Mouse (Mus musculus) lung, embryonic 16.5 days (tissue): ENCODE measurements at regions not wholly inside any gene's neighbourhood (a gene's known extent, or its start where the extent isn't known, plus 50 kb on each side); places are given as distances from the start of the nearest gene placed in this dataset.

Source experiments
- ATAC-seq: fragments of 200-750 bp; cut with Nextera tagmentation; 2 replicates; pipeline ENCODE4 v1.8.0; 2017; ENCODE audit warnings: low read depth, mild to moderate bottlenecking, moderate library complexity
- H3K27ac ChIP-seq: fragments of 300-500 bp; sonication (generic); 2 replicates; pipeline ENCODE4 v1.5.1; 2014; ENCODE audit warnings: mild to moderate bottlenecking, control low read depth, low read length
- H3K27me3 ChIP-seq: fragments of 300-500 bp; sonication (generic); 2 replicates; pipeline ENCODE4 v1.6.1; 2014; ENCODE audit warnings: low read depth, low read length, mixed read lengths; ENCODE audit not compliant: control insufficient read depth, insufficient read depth
- H3K36me3 ChIP-seq: fragments of 300-500 bp; sonication (generic); 2 replicates; pipeline ENCODE4 v1.6.1; 2014; ENCODE audit warnings: low read length; ENCODE audit not compliant: control insufficient read depth, insufficient read depth
- H3K4me1 ChIP-seq: fragments of 300-500 bp; sonication (generic); replicated peaks from 2 replicates; pipeline ENCODE4 v1.6.1; 2014; ENCODE audit warnings: low read length, mixed read lengths; ENCODE audit not compliant: control insufficient read depth, insufficient read depth
- H3K4me2 ChIP-seq: fragments of 300-500 bp; sonication (generic); 2 replicates; pipeline ENCODE4 v1.6.1; 2014; ENCODE audit warnings: low read depth, low read length, control low read depth
- H3K4me3 ChIP-seq: fragments of 300-500 bp; sonication (generic); 2 replicates; pipeline ENCODE4 v1.5.1; 2014; ENCODE audit warnings: mild to moderate bottlenecking, low read length, control low read depth
- H3K9ac ChIP-seq: fragments of 300-500 bp; sonication (generic); 2 replicates; pipeline ENCODE4 v1.6.1; 2014; ENCODE audit warnings: low read length, control low read depth
- H3K9me3 ChIP-seq: fragments of 300-500 bp; sonication (generic); 2 replicates; pipeline ENCODE4 v1.6.1; 2016; ENCODE audit warnings: low read length; ENCODE audit not compliant: control insufficient read depth
- WGBS: fragments of 180-500 bp; shearing (Covaris S2); extraction: QIAGEN DNeasy Blood & Tissue Kit; methylation state at CpG from one replicate; pipeline ENCODE4 v1.1.7; 2014; 5-methylcytosine and 5-hydroxymethylcytosine counted together

GRCm38 (mm10) chr11:45103498-45104336 lies 486.6 kb downstream of the Ebf1 start:
- H3K4me2 ChIP-seq: no peak overlapping the region

GRCm38 (mm10) chr11:45116702-45117101 lies 499.6 kb downstream of the Ebf1 start:
- Histone ChIP-seq H3K9ac (no peak overlapping the region), H3K27ac (no peak overlapping the region), H3K9me3 (no peaks in the 10 kb centered on the region), H3K4me3 (no peak overlapping the region), H3K27me3 (no peaks in the 10 kb centered on the region), H3K36me3 (no peaks in the 10 kb centered on the region), H3K4me1 (no peaks in the 10 kb centered on the region), H3K4me2 (no peak overlapping the region)
- 91% methylated on average over 1 of the region's 1 CpGs for WGBS
- ATAC-seq: no peak

More at GRCm38 (mm10) chr11:45103498-45104336, 486.6 kb downstream of the Ebf1 start:
- 64% methylated on average over 12 of the region's 12 CpGs for WGBS
- H3K27me3 ChIP-seq: no peaks in the 10 kb centered on the region
- H3K27ac ChIP-seq: no peak overlapping the region
- no peak overlapping the region for H3K4me3 ChIP-seq
- H3K4me1 ChIP-seq: no peaks in the 10 kb centered on the region
- no peaks in the 10 kb centered on the region for H3K36me3 ChIP-seq
- ATAC-seq: no peak; the same call in 1 of the 2 replicates
- no peaks in the 10 kb centered on the region for H3K9me3 ChIP-seq
- H3K9ac ChIP-seq: no peak overlapping the region

GRCm38 (mm10) chr11:45123276-45123675 lies 506.2 kb downstream of the Ebf1 start:
- ATAC-seq: no peak
- H3K9me3 ChIP-seq: no peaks in the 10 kb centered on the region
- no peaks in the 10 kb centered on the region for H3K36me3 ChIP-seq
- H3K4me2 ChIP-seq: no peak overlapping the region
- no peak overlapping the region for H3K27ac ChIP-seq
- no peaks in the 10 kb centered on the region for H3K4me1 ChIP-seq
- 67% methylated on average over 2 of the region's 2 CpGs for WGBS
- no peak overlapping the region for H3K4me3 ChIP-seq
- no peak overlapping the region for H3K9ac ChIP-seq
- no peaks in the 10 kb centered on the region for H3K27me3 ChIP-seq

- Histone ChIP-seq H3K27ac (no peak overlapping the region), H3K9me3 (no peaks in the 10 kb centered on the region), H3K4me2 (no peak overlapping the region), H3K4me1 (no peaks in the 10 kb centered on the region), H3K4me3 (no peak overlapping the region), H3K27me3 (no peaks in the 10 kb centered on the region), H3K36me3 (no peaks in the 10 kb centered on the region), H3K9ac (no peak overlapping the region)
- no peak for ATAC-seq
- 63% methylated on average over 2 of the region's 2 CpGs for WGBS
Measured at GRCm38 (mm10) chr11:45136781-45137180, 519.7 kb downstream of the Ebf1 start.

GRCm38 (mm10) chr11:45138351-45138975 lies 521.3 kb downstream of the Ebf1 start:
- Histone ChIP-seq H3K36me3 (no peaks in the 10 kb centered on the region), H3K9me3 (no peaks in the 10 kb centered on the region), H3K4me2 (no peak overlapping the region), H3K4me3 (no peak overlapping the region), H3K27me3 (no peaks in the 10 kb centered on the region), H3K27ac (no peak overlapping the region), H3K4me1 (no peaks in the 10 kb centered on the region), H3K9ac (no peak overlapping the region)
- ATAC-seq: no peak
- 69% methylated on average over 4 of the region's 4 CpGs for WGBS

DNA sequence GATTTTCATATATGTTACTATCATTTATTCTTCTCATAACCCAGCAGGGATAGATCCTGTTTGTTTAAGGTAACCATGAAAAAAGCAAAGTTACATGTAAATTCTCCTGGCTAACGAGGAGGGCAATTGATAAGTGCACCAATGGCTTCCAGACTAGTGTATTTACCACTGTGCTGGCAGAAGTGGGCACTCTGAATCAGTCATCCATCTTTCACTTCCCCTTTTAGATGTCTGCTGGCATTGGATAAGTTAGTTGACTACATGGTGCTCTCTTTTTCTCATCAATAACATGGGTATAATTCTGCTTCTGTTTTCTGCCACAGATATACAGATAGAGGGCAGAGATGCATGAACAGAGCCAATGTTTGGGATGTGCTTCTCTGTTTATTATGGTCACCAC lies 523.4 kb downstream of the Ebf1 start:
- no peak for ATAC-seq
- Histone ChIP-seq H3K36me3 (no peaks in the 10 kb centered on the region), H3K4me3 (no peak overlapping the region), H3K4me1 (no peaks in the 10 kb centered on the region), H3K9ac (no peak overlapping the region), H3K9me3 (peaks cover 2% of the 10 kb centered on the region; the same call in 1 of the 2 replicates), H3K27me3 (no peaks in the 10 kb centered on the region), H3K27ac (no peak overlapping the region), H3K4me2 (no peak overlapping the region)
- WGBS: 42% methylated on average over 1 of the region's 1 CpGs

DNA sequence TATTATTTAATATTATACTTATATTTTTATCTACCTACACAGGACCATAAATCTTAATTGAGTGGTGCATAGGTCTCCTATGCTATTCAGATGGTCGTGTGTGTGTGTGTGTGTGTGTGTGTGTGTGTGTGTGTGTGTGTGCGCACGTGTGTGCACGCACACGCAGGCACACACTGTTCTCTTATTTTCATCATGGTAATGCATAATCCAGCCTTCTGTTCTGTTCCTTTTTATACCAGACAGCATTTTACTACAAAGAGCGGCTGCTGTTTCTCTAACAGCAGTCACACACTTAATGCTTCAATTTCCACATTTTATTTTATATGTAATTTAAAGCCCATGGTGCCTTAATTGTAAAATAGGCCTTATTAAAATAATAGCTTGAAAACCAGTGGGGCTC lies 537.0 kb downstream of the Ebf1 start:
- no peaks in the 10 kb centered on the region for H3K36me3 ChIP-seq
- no peak overlapping the region for H3K4me2 ChIP-seq
- no peaks in the 10 kb centered on the region for H3K9me3 ChIP-seq
- no peak overlapping the region for H3K9ac ChIP-seq
- WGBS: 78% methylated on average over 6 of the region's 6 CpGs
- no peak overlapping the region for H3K4me3 ChIP-seq
- H3K27ac ChIP-seq: no peak overlapping the region
- H3K27me3 ChIP-seq: no peaks in the 10 kb centered on the region
- no peak for ATAC-seq
- H3K4me1 ChIP-seq: no peaks in the 10 kb centered on the region

- no peak overlapping the region for H3K9ac ChIP-seq
- 29% methylated on average over 8 of the region's 8 CpGs for WGBS
- H3K4me2 ChIP-seq: no peak overlapping the region
- no peaks in the 10 kb centered on the region for H3K36me3 ChIP-seq
- no peak overlapping the region for H3K4me3 ChIP-seq
- no peaks in the 10 kb centered on the region for H3K4me1 ChIP-seq
- H3K27ac ChIP-seq: no peak overlapping the region
- no peaks in the 10 kb centered on the region for H3K9me3 ChIP-seq
- ATAC-seq: no peak
- H3K27me3 ChIP-seq: no peaks in the 10 kb centered on the region
Measured at GRCm38 (mm10) chr11:45154497-45154896, 537.4 kb downstream of the Ebf1 start.

- WGBS: 58% methylated on average over 1 of the region's 1 CpGs
- Histone ChIP-seq H3K27me3 (no peaks in the 10 kb centered on the region), H3K4me3 (no peak overlapping the region), H3K9ac (no peak overlapping the region), H3K4me1 (no peaks in the 10 kb centered on the region), H3K36me3 (no peaks in the 10 kb centered on the region), H3K4me2 (no peak overlapping the region), H3K27ac (no peak overlapping the region), H3K9me3 (no peaks in the 10 kb centered on the region)
- ATAC-seq: no peak
Measured at GRCm38 (mm10) chr11:45155782-45156181, 538.7 kb downstream of the Ebf1 start.
